Mouse (Mus musculus) induced T-regulatory cell, adult 2 months (primary cell): ENCODE measurements around the gene Tagap.
A peak's percentile ranks its signal among the peaks of the same experiment; 100 is the strongest.

Experiments
- DNase-seq: peaks from one replicate; pipeline ENCODE4 v3.0.0-alpha.2; 2012; ENCODE audit warnings: low read depth

Gene Tagap

GRCm38 (mm10) chr17:7925413-7926160, at the start of gene Tagap:
Tagap (plus strand) TSS chr17:7926000.
- peak; percentile 93 for DNase-seq

GRCm38 (mm10) chr17:7876541-7876940, 49.3 kb upstream of the Tagap start:
- peak; percentile 77 for DNase-seq

GRCm38 (mm10) chr17:7877191-7877764, 48.5 kb upstream of the Tagap start:
- peak; percentile 64 for DNase-seq

- DNase-seq = peak; percentile 87
Measured at GRCm38 (mm10) chr17:7877878-7878277, 47.9 kb upstream of the Tagap start.

- peak; percentile 39 for DNase-seq
Measured at GRCm38 (mm10) chr17:7879529-7879928, 46.3 kb upstream of the Tagap start.

- peak; percentile 48 for DNase-seq
Measured at GRCm38 (mm10) chr17:7883126-7883525, 42.7 kb upstream of the Tagap start.

GRCm38 (mm10) chr17:7884606-7885005, 41.2 kb upstream of the Tagap start:
- peak; percentile 57 for DNase-seq

- no peak for DNase-seq
Measured at GRCm38 (mm10) chr17:7887071-7887815, 38.6 kb upstream of the Tagap start.

- DNase-seq = no peak
Measured at GRCm38 (mm10) chr17:7888291-7888690, 37.5 kb upstream of the Tagap start.

- peak; percentile 76 for DNase-seq
Measured at GRCm38 (mm10) chr17:7889026-7889425, 36.8 kb upstream of the Tagap start.

- peak; percentile 71 for DNase-seq
Measured at GRCm38 (mm10) chr17:7892676-7893075, 33.1 kb upstream of the Tagap start.

- DNase-seq = no peak
Measured at GRCm38 (mm10) chr17:7894094-7894493, 31.7 kb upstream of the Tagap start.

- DNase-seq = peak; percentile 36
Measured at GRCm38 (mm10) chr17:7896047-7896635, 29.7 kb upstream of the Tagap start.

GRCm38 (mm10) chr17:7897120-7897519, 28.7 kb upstream of the Tagap start:
- peak; percentile 67 for DNase-seq

- DNase-seq = peak; percentile 49
Measured at GRCm38 (mm10) chr17:7897756-7898155, 28.0 kb upstream of the Tagap start.

GRCm38 (mm10) chr17:7899233-7899632, 26.6 kb upstream of the Tagap start:
- DNase-seq = no peak

- no peak for DNase-seq
Measured at GRCm38 (mm10) chr17:7899961-7900360, 25.8 kb upstream of the Tagap start.

GRCm38 (mm10) chr17:7901536-7901935, 24.3 kb upstream of the Tagap start:
- DNase-seq = no peak

GRCm38 (mm10) chr17:7902362-7902761, 23.4 kb upstream of the Tagap start:
- DNase-seq = peak; percentile 94

- peak; percentile 72 for DNase-seq
Measured at GRCm38 (mm10) chr17:7904992-7905391, 20.8 kb upstream of the Tagap start.

- DNase-seq = peak; percentile 58
Measured at GRCm38 (mm10) chr17:7905936-7906685, 19.7 kb upstream of the Tagap start.
